Mouse (Mus musculus): ENCODE measurements around the gene Ctps. TPM values are rescaled to one million over a fixed set of nuclear protein-coding genes. Genes with fewer than 3 reads are reported as not detected.

The Ctps gene
- polyA plus RNA-seq, 1 experiment from 2014 or later: 107 TPM

DNA sequence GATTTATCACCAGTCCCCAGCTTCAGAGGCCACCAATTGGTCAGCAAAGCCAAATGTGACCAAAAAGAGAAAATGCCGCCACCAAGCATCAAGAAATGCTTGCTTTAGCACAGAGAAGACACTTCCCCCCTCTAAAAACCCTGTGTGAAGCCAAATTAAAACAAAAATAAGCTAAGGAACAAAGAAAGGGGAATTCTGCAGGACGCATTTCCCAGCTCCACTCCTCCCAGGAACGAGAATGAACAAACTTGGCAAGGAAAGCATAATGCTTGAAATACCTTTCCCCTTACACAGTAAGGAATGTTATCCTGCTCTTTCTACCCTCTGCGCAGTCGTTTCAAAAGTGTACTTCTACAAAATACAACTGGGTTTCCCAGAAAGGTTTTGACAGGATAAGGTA, 2.1 kb downstream of the Ctps start:
- Histone ChIP-seq H3K9me3 (replicated peaks) (no peaks in the 10 kb centered on the region), H3K4me1 (peaks cover 29% of the 10 kb centered on the region), H3K4me3 (peak overlapping the region; percentile 83), H3K27me3 (no peaks in the 10 kb centered on the region), H3K9ac (peak overlapping the region; percentile 95), H3K4me2 (peak overlapping the region; percentile 74), H3K27ac (no peak overlapping the region), H3K36me3 (ENCODE audit: poor library complexity, severe bottlenecking) (peaks cover 33% of the 10 kb centered on the region)
- WGBS: 42% methylated on average over 5 of the region's 5 CpGs
- no peak for ATAC-seq

DNA sequence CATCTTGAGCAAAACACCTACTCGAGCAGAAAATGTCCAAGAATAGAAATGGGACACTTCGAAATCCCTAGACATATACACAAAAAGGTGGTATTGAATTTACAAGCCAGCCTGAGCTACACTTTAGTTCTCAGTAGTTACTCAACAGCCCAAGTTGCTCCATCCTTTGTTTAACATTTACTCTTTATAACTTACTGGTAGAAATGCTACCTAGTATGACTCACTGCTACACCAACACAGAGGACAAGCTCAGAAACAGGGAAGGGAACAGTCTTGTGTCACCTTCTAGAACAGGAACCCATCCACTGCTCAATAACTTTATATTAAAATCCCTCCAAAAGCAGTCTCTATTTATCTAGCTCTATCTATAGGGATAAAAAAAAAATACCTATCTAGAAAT, 4.3 kb downstream of the Ctps start:
- 89% methylated on average over 2 of the region's 2 CpGs for WGBS
- no peak overlapping the region for H3K4me3 ChIP-seq
- H3K4me2 ChIP-seq: no peak overlapping the region
- H3K9ac ChIP-seq: no peak overlapping the region
- H3K9me3 ChIP-seq (replicated peaks): no peaks in the 10 kb centered on the region
- H3K27ac ChIP-seq: no peak overlapping the region
- peaks cover 53% of the 10 kb centered on the region for H3K36me3 ChIP-seq (ENCODE audit: poor library complexity, severe bottlenecking)
- no peak for ATAC-seq
- no peaks in the 10 kb centered on the region for H3K27me3 ChIP-seq
- peaks cover 20% of the 10 kb centered on the region for H3K4me1 ChIP-seq

DNA sequence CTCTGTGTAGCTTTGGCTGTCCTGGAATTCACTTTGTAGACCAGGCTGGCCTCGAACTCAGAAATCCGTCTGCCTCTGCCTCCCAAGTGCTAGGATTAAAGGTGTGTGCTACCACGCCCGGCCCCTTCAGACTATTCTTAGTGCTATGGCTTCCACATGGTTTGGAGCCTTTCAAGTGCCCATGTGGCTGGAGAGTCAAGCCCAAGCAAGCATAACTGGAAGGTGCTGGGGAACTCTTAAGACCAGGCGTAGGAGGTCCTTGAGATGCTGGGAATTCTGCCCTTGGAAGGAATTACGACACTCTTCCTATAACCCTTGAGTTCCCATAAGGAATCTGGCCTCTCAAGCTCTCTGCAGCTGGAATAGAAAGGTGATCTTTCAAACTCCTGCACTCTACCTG, 13.5 kb downstream of the Ctps start:
- WGBS: 88% methylated on average over 6 of the region's 6 CpGs

DNA sequence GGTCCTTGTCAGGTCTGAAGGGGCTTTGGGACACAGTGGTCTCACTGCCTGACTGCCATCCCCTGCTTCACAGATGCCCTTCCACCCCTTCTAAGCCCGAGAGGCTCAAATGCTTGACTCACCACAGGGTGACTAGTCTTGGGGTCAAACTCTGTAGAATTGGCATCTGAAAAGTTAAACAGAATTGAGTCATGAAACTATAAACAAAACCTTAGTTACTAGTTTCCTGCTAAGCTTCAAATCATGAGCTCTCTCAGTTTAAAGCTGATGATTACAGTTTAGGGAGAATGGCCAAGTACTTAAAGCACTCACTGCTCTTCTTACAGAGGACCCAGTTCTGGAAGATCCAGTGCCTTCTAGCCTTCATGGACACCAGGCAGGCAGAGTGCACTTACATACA, 25.2 kb downstream of the Ctps start:
- no peak overlapping the region for H3K9ac ChIP-seq
- H3K9me3 ChIP-seq (replicated peaks): no peaks in the 10 kb centered on the region
- 81% methylated on average over 1 of the region's 1 CpGs for WGBS
- no peak overlapping the region for H3K4me2 ChIP-seq
- no peak overlapping the region for H3K4me3 ChIP-seq
- no peak overlapping the region for H3K27ac ChIP-seq
- H3K36me3 ChIP-seq (ENCODE audit: poor library complexity, severe bottlenecking): peaks cover 98% of the 10 kb centered on the region
- H3K27me3 ChIP-seq: no peaks in the 10 kb centered on the region
- no peak for ATAC-seq
- no peaks in the 10 kb centered on the region for H3K4me1 ChIP-seq

More for the DNA sequence above, 13.5 kb downstream of the Ctps start:
- Histone ChIP-seq H3K27ac (no peak overlapping the region), H3K9me3 (replicated peaks) (no peaks in the 10 kb centered on the region), H3K4me3 (no peak overlapping the region), H3K9ac (no peak overlapping the region), H3K27me3 (no peaks in the 10 kb centered on the region), H3K4me2 (no peak overlapping the region), H3K4me1 (no peaks in the 10 kb centered on the region), H3K36me3 (ENCODE audit: poor library complexity, severe bottlenecking) (peaks cover 91% of the 10 kb centered on the region)
- no peak for ATAC-seq

DNA sequence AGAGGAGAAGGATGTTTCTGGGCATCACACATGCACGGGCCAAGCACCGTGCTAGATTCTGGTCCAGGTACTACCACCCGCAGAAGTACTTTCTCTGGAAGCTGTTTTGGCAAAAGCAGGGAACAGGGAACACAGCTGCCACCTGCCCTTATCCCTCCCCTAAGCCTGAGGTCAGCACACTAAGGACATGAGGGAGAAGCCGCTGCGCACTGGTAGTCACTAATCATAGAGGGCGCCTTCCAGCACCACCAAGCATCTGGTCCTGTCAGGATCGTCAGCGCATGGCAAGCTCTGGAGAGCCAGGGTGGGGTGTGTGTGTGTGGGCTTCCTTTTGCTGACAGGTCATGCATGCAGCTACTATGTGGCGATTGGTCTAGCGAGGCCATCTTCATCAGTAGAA, 31.4 kb downstream of the Ctps start:
- no peaks in the 10 kb centered on the region for H3K27me3 ChIP-seq
- no peak overlapping the region for H3K4me2 ChIP-seq
- no peak overlapping the region for H3K9ac ChIP-seq
- H3K36me3 ChIP-seq (ENCODE audit: poor library complexity, severe bottlenecking): peaks cover 83% of the 10 kb centered on the region
- no peak overlapping the region for H3K4me3 ChIP-seq
- H3K27ac ChIP-seq: no peak overlapping the region
- WGBS: 98% methylated on average over 10 of the region's 10 CpGs
- H3K9me3 ChIP-seq (replicated peaks): no peaks in the 10 kb centered on the region
- no peak for ATAC-seq
- H3K4me1 ChIP-seq: no peaks in the 10 kb centered on the region

DNA sequence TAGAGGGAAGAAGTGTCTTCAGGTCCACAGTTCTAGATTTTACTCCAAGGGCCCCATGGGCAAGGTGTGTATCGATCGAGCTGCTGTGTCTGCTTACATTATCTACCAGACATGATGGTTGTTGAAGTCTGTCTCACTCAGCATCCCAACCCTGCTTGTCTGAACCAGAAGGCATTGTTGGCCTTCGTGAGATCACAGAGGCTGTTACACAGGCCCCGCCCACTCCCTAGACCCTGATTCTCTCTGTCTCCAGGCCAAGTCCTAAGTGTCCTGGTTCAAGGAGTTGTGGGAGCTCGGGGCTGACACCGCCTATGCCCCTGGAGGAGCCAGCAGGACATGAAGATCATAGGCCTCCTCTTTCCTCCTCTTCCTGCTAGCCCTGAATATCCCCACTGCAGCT, 38.1 kb downstream of the Ctps start, which contains the start of gene Slfnl1:
Gene Slfnl1, plus strand, starts transcription at position 246 of the 400 bp plus-strand sequence.
- H3K27ac ChIP-seq: no peak within 1 kb of the TSS
- H3K36me3 ChIP-seq (ENCODE audit: poor library complexity, severe bottlenecking): peaks cover 79% of the 10 kb centered on the region
- H3K27me3 ChIP-seq: no peaks in the 10 kb centered on the region
- ATAC-seq: no peak
- H3K9me3 ChIP-seq (replicated peaks): no peaks in the 10 kb centered on the region
- H3K4me3 ChIP-seq: no peak within 1 kb of the TSS
- no peak within 1 kb of the TSS for H3K9ac ChIP-seq
- H3K4me1 ChIP-seq: no peaks in the 10 kb centered on the region
- 88% methylated on average over 6 of the region's 6 CpGs for WGBS
- H3K4me2 ChIP-seq: no peak within 1 kb of the TSS

DNA sequence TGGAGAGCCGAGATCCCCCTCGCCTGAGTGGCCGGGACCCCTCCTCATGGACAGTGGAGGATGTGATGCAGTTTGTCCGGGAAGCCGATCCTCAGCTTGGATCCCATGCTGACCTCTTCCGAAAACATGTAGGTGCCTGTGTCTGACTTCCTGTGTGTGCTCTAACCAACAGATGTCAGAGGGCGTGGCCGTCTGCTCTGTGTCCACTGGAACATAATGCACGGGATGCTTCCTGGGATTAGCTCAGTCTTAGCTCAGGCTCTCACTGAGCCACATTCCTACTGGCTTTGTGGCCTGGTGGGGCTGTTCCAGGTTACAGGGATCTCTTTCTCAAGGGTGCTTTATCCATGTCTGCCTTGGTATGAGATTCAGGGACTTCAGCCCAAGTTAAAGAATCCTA, 41.9 kb downstream of the Ctps start:
- H3K9ac ChIP-seq: no peak overlapping the region
- no peak for ATAC-seq
- no peaks in the 10 kb centered on the region for H3K4me1 ChIP-seq
- H3K27me3 ChIP-seq: no peaks in the 10 kb centered on the region
- H3K4me2 ChIP-seq: no peak overlapping the region
- peaks cover 84% of the 10 kb centered on the region for H3K36me3 ChIP-seq (ENCODE audit: poor library complexity, severe bottlenecking)
- no peak overlapping the region for H3K4me3 ChIP-seq
- H3K27ac ChIP-seq: no peak overlapping the region
- 77% methylated on average over 9 of the region's 9 CpGs for WGBS
- H3K9me3 ChIP-seq (replicated peaks): no peaks in the 10 kb centered on the region

DNA sequence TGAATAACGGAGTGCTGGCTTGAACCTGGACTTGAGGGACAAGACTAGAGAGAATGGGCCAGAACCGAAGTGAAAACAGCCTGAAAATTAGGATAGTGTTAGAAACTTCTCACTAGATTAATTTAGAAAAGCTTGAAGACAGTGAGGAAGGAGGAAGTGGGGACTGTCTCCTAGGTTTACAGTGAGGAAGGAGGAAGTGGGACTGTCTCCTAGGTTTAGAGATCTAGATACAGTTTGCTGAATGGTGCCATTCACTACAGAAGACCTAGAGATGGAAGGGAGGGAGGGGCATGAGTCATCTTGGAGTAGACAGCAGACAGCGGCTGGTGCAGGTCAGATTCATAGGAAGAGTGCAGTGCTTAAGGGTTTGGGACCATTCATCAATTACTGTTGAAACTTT, 47.0 kb downstream of the Ctps start:
- H3K4me1 ChIP-seq: no peaks in the 10 kb centered on the region
- no peak overlapping the region for H3K9ac ChIP-seq
- H3K4me3 ChIP-seq: no peak overlapping the region
- WGBS: 92% methylated on average over 3 of the region's 3 CpGs
- H3K9me3 ChIP-seq (replicated peaks): no peaks in the 10 kb centered on the region
- no peak for ATAC-seq
- peaks cover 84% of the 10 kb centered on the region for H3K36me3 ChIP-seq (ENCODE audit: poor library complexity, severe bottlenecking)
- no peak overlapping the region for H3K4me2 ChIP-seq
- no peaks in the 10 kb centered on the region for H3K27me3 ChIP-seq
- no peak overlapping the region for H3K27ac ChIP-seq

DNA sequence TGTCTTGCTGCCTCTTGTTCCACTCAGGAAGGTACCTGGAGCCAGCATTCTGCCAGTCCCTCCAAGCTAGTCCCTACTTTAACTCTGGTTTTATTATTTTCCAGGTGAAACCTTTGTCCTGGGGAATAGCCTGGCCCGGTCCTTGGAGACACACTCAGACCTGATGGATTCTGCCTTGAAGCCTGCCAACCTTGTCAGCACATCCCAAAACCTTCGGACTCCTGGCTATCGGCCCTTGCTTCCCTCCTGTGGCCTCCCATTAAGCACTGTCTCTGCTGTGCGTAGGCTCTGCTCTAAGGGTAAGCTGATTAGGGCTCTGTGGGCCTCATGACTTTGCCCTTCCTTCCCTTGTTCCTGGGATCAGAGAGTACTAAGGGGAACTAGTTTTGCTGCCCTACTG, 47.7 kb downstream of the Ctps start:
- H3K36me3 ChIP-seq (ENCODE audit: poor library complexity, severe bottlenecking): peaks cover 85% of the 10 kb centered on the region
- H3K4me1 ChIP-seq: no peaks in the 10 kb centered on the region
- no peaks in the 10 kb centered on the region for H3K9me3 ChIP-seq (replicated peaks)
- H3K4me3 ChIP-seq: no peak overlapping the region
- 92% methylated on average over 4 of the region's 4 CpGs for WGBS
- no peak overlapping the region for H3K4me2 ChIP-seq
- H3K9ac ChIP-seq: no peak overlapping the region
- no peak overlapping the region for H3K27ac ChIP-seq
- no peaks in the 10 kb centered on the region for H3K27me3 ChIP-seq
- ATAC-seq: no peak

DNA sequence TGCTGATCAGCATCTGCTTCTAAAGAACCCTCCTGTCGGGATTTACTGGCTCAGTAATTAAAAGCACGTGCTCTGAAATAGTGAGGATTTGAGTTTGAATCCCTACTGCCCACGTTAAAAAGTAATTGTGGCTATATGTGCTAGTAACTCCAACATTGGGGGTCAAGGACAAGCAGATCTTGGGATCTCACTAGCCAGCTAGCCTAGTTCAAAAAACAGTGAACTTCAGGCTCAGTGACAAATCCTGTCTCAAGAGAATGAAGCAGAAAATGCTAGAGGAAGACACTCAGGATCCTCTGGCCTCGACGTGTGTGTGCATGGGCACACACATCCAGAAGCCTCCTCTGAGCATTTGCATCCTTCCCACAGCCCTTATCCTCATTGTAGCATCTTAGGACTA, 48.3 kb downstream of the Ctps start:
- H3K36me3 ChIP-seq (ENCODE audit: poor library complexity, severe bottlenecking): peaks cover 89% of the 10 kb centered on the region

DNA sequence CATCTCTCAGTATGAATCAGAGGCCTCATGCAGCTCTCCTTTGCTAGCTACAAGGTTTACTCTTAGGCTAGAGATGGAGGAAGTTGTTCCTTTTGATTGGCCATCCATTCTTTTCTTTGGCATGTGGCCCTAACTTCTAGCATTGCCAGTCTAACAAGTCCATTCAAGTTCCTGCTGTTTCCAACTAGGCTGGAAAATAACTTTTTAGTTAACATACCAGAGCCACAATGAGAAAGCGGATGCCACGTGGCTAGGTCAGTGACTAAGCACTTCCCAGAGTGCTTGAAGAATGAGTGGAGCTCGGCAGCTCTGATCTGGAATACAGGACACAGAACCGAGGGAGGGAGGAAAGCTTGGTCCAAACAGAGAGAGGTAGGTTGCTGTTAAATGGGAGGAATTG, 52.7 kb downstream of the Ctps start:
- H3K9ac ChIP-seq: no peak overlapping the region
- no peaks in the 10 kb centered on the region for H3K9me3 ChIP-seq (replicated peaks)
- no peak for ATAC-seq
- no peak overlapping the region for H3K4me2 ChIP-seq
- H3K36me3 ChIP-seq (ENCODE audit: poor library complexity, severe bottlenecking): peaks cover 68% of the 10 kb centered on the region
- no peak overlapping the region for H3K4me3 ChIP-seq
- no peak overlapping the region for H3K27ac ChIP-seq
- no peaks in the 10 kb centered on the region for H3K4me1 ChIP-seq
- 79% methylated on average over 4 of the region's 4 CpGs for WGBS
- H3K27me3 ChIP-seq: no peaks in the 10 kb centered on the region

More for the DNA sequence above, 48.3 kb downstream of the Ctps start:
- no peak overlapping the region for H3K27ac ChIP-seq
- no peak overlapping the region for H3K4me3 ChIP-seq
- 69% methylated on average over 5 of the region's 5 CpGs for WGBS
- H3K9me3 ChIP-seq (replicated peaks): no peaks in the 10 kb centered on the region
- H3K4me2 ChIP-seq: no peak overlapping the region
- no peak overlapping the region for H3K9ac ChIP-seq
- no peaks in the 10 kb centered on the region for H3K27me3 ChIP-seq
- no peaks in the 10 kb centered on the region for H3K4me1 ChIP-seq
- no peak for ATAC-seq

DNA sequence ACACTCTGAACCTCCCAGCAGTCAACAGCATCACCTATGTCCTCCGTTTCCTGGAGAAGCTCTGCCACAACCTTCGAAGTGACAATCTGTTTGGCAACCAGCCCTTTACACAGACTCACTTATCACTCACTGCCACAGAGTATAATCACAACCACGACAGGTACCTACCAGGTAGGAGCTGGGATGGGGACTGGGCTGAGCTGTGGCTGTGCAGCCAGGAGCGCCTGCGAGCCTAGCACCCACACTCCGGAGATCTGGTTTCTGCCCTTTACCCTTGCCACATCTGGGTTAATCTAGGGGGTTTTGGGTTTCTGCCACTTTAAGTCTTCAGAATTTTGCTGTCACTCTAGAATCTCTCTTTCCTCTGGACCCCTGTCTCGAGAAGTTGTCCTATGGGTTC, 53.2 kb downstream of the Ctps start:
- no peak overlapping the region for H3K4me2 ChIP-seq
- H3K27me3 ChIP-seq: no peaks in the 10 kb centered on the region
- peaks cover 64% of the 10 kb centered on the region for H3K36me3 ChIP-seq (ENCODE audit: poor library complexity, severe bottlenecking)
- H3K9ac ChIP-seq: no peak overlapping the region
- H3K4me1 ChIP-seq: no peaks in the 10 kb centered on the region
- H3K9me3 ChIP-seq (replicated peaks): no peaks in the 10 kb centered on the region
- WGBS: 96% methylated on average over 7 of the region's 7 CpGs
- no peak overlapping the region for H3K4me3 ChIP-seq
- no peak for ATAC-seq
- no peak overlapping the region for H3K27ac ChIP-seq

DNA sequence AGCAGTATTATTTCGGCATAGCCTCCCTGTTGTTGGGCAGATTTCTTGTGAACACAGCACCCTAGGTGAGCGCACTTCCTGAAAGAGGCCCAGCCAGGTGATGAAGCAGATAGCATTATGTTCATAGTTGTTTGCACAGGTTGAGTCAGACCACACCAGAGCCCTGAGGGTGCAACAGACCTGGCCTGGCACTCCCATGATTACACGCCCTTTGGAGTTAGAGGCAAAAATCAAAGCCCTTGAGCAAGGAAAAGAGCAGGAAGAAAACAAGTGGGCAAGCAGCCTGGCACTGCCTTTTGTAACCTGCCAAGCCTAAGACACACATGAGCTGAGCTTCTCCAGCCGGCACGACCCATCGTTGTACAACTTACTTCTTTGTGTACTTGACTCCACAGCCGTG, 53.6 kb downstream of the Ctps start:
- Histone ChIP-seq H3K4me2 (no peak overlapping the region), H3K4me3 (no peak overlapping the region), H3K4me1 (no peaks in the 10 kb centered on the region), H3K27ac (no peak overlapping the region), H3K9ac (no peak overlapping the region), H3K36me3 (ENCODE audit: poor library complexity, severe bottlenecking) (peaks cover 59% of the 10 kb centered on the region), H3K9me3 (replicated peaks) (no peaks in the 10 kb centered on the region), H3K27me3 (no peaks in the 10 kb centered on the region)
- ATAC-seq: no peak
- 94% methylated on average over 7 of the region's 7 CpGs for WGBS

Measured in forebrain, embryonic 13.5 days (tissue).